ENCODE assay signal across 10 mouse cellular contexts in genomic region chr9:65372449-65372848, GRCm38 (mm10). TPM values are rescaled to one million over a fixed set of nuclear protein-coding genes. Genes with fewer than 3 reads are reported as not detected.
DNase-seq lines count a peak whose midpoint lies in the region; ATAC-seq lines count a peak whose summit lies in the region.
"Had no signal": no experiment of that assay in that cellular context is flagged by ENCODE, and none has a peak within 500 bp of the region (broad histone marks: within the 10 kb centered on the region; RNA-seq: fewer than 3 reads in every experiment).

No protein-coding gene starts in this region.

- no peak overlapping the region for H3K9ac ChIP-seq in liver, embryonic 11.5 days (ENCODE audit: low read depth, low read length)

- no peaks in the 10 kb centered on the region for H3K36me3 ChIP-seq in liver, embryonic 11.5 days (ENCODE audit: control insufficient read depth, insufficient read depth, low read length)

- H3K4me1 ChIP-seq in liver, embryonic 11.5 days (replicated peaks; ENCODE audit: control insufficient read depth, insufficient read depth, low read length) = no peaks in the 10 kb centered on the region

- WGBS in liver, embryonic 11.5 days = 66% methylated on average over 4 of the region's 4 CpGs

- H3K4me2 ChIP-seq in liver, embryonic 11.5 days = no peak overlapping the region

- H3K4me3 ChIP-seq in liver, embryonic 11.5 days (ENCODE audit: low read depth, low read length) = no peak overlapping the region

- no peak overlapping the region for H3K27ac ChIP-seq in liver, embryonic 11.5 days (ENCODE audit: low read depth, low read length)

- H3K27me3 ChIP-seq in liver, embryonic 11.5 days (replicated peaks; ENCODE audit: control insufficient read depth, insufficient read depth, low read length) = no peaks in the 10 kb centered on the region

- peak; percentile 39 for DNase-seq in embryo, embryonic 10.5 days (ENCODE audit: low spot score)
- DNase-seq in embryo, embryonic 10 days (ENCODE audit: low spot score) = no peak
- peak; percentile 31 for DNase-seq in liver
- no peak for DNase-seq in liver, embryonic 11.5 days (ENCODE audit: low spot score)
- DNase-seq in c-Kit-positive CD71-negative TER-119-negative erythroid progenitor cells, embryonic 14.5 days (ENCODE audit: low read depth) = peak; percentile 30
- peak; percentile 75 for DNase-seq in lung, postnatal 36 days

- no peak for ATAC-seq in liver, embryonic 11.5 days (replicated peaks; ENCODE audit: low FRiP score)
- no peak for ATAC-seq in granulocyte monocyte progenitor cell, adult 5-6 weeks (replicated peaks; ENCODE audit: poor library complexity, severe bottlenecking)
- ATAC-seq in frontal cortex, adult (ENCODE audit: low TSS enrichment) = no peak

- H3K9me3 ChIP-seq in liver, embryonic 11.5 days (ENCODE audit: control insufficient read depth, low read length) = no peaks in the 10 kb centered on the region

RNA-seq across cellular contexts. Expression of gene Ubap1l, which starts 11.6 kb away (rescaled TPM):
- polyA plus RNA-seq in liver, embryonic 11.5 days (2014; fragmentation: Nextera tagmentation; extraction: Ambion mirVana) = 0.19 and 0.30 TPM in 2 replicates
- not detected in 2 replicates for total RNA-seq in granulocyte monocyte progenitor cell, adult 5-6 weeks (2014; fragmentation: Nextera tagmentation)
- total RNA-seq in granulocyte monocyte progenitor cell, adult 5-6 weeks (2017) = not detected in 2 replicates
- total RNA-seq: monocyte, adult 5-6 weeks had no signal

RNA-seq across cellular contexts. Expression of gene Kbtbd13, which starts 19.0 kb away (rescaled TPM):
- 0.43 and 0.81 TPM in 2 replicates for polyA plus RNA-seq in liver, embryonic 11.5 days (2014; fragmentation: Nextera tagmentation; extraction: Ambion mirVana)
- 0.85 TPM in 1 of 2 replicates, not detected in the other for total RNA-seq in granulocyte monocyte progenitor cell, adult 5-6 weeks (2014; fragmentation: Nextera tagmentation)
- 0.31 and 0.52 TPM in 2 replicates for total RNA-seq in granulocyte monocyte progenitor cell, adult 5-6 weeks (2017)
- total RNA-seq: monocyte, adult 5-6 weeks had no signal

RNA-seq across cellular contexts. Expression of gene Rasl12, which starts 25.9 kb away (rescaled TPM):
- polyA plus RNA-seq in liver, embryonic 11.5 days (2014; fragmentation: Nextera tagmentation; extraction: Ambion mirVana) = 1.4 TPM in 2 replicates
- total RNA-seq in granulocyte monocyte progenitor cell, adult 5-6 weeks (2014; fragmentation: Nextera tagmentation) = 0.21 TPM in 1 of 2 replicates, not detected in the other
- not detected in 2 replicates for total RNA-seq in granulocyte monocyte progenitor cell, adult 5-6 weeks (2017)

RNA-seq across cellular contexts. Expression of gene Pdcd7, which starts 26.5 kb away (rescaled TPM):
- polyA plus RNA-seq in liver, embryonic 11.5 days (2014; fragmentation: Nextera tagmentation; extraction: Ambion mirVana) = 10.5 and 10.6 TPM in 2 replicates
- total RNA-seq in granulocyte monocyte progenitor cell, adult 5-6 weeks (2014; fragmentation: Nextera tagmentation) = 11.3 and 14.7 TPM in 2 replicates
- 23.0 and 40.2 TPM in 2 replicates for total RNA-seq in granulocyte monocyte progenitor cell, adult 5-6 weeks (2017)

RNA-seq across cellular contexts. Expression of gene Slc51b, which starts 50.3 kb away (rescaled TPM):
- polyA plus RNA-seq in liver, embryonic 11.5 days (2014; fragmentation: Nextera tagmentation; extraction: Ambion mirVana) = not detected in 2 replicates
- not detected in 2 replicates for total RNA-seq in granulocyte monocyte progenitor cell, adult 5-6 weeks (2014; fragmentation: Nextera tagmentation)
- total RNA-seq in granulocyte monocyte progenitor cell, adult 5-6 weeks (2017) = not detected in 2 replicates
- total RNA-seq: layer of hippocampus, adult 18-20 months; monocyte, adult 5-6 weeks had no signal

Comparison
In these comparisons a context has a peak if more than half of its experiments do, and no peak if none do; other contexts are left out.
1. DNase-seq: peak in embryo, embryonic 10.5 days (single experiment), liver (single experiment), c-Kit-positive CD71-negative TER-119-negative erythroid progenitor cells, embryonic 14.5 days (single experiment) and lung, postnatal 36 days (single experiment); none in embryo, embryonic 10 days (single experiment) and liver, embryonic 11.5 days (single experiment).